Mouse (Mus musculus): ENCODE measurements around the gene Chd5.
A peak's percentile ranks its signal among the peaks of the same experiment; 100 is the strongest.

The Chd5 gene

DNA sequence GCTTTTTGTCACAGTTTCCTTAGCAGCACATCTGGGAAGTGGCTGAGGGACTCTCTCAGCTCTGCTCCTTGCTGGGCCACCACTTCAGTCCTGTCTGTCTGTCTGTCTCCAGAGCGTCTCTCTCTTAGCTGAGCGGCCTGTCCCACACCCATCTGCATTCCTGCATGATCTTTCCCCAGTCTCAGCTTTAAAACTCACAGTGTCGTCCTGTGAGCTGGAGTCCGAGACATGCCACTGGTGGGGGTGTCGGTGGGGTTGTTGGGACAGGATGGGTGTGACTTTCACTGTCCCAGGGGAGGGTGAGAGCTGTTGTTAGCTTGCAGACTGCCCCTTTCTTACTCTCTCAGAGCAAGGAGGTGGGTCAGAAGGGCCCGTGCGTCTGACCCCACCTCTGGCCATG lies 17.2 kb downstream of the Chd5 start:
- no peak for DNase-seq

DNA sequence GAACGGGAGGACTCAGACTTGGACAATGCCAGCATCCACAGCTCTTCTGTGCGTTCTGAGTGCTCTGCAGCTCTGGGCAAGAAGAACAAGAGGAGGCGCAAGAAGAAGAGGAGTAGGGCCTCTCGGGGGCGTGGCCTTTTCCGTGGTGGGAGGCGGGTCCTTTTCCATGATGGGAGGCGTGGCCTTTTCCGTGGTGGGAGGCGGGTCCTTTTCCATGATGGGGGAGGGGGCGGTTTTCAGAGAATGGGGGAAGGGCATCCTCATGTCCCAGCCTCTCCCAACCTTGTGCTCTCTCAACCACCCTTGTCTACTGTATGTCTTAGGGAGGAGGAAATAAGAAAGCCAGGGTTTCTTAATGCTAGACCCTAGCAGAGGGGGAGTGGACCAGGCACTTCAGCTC lies 21.2 kb downstream of the Chd5 start:
- no peak for DNase-seq

DNA sequence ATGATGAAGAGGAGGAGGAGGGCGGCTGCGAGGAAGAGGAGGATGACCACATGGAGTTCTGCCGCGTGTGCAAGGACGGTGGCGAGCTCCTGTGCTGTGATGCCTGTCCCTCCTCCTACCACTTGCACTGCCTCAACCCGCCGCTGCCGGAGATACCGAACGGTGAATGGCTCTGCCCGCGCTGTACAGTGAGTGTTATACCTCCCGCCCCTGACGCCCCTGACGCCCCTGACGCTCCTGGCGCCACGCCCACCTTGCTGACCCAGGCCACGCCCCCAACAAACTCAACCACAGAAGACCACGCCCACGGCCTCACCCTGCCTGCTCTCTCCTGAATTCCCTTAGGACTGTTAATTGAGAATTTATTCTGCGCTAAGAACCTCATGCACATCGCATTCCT lies 22.4 kb downstream of the Chd5 start:
- peak; percentile 45 to 51 for DNase-seq

DNA sequence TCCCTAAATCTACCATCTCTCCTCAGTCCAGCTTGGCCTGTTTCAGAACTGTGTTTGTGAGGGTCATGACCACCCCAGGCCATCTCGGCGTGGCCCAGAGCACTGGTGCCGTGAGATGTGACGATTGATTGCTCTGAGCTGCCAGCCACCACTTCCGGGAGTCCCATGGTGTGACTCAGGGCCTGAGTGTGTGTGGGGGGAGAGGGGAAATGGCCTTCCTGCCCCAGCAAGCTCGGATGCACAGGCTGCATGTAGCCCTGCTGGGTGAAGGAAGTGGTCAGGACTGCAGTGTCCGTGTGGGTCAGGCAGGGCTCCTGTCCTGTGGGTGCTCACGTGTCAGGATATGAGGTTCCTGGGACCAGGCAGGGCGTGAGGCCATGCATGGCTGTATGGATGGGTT lies 23.7 kb downstream of the Chd5 start:
- DNase-seq = no peak

DNA sequence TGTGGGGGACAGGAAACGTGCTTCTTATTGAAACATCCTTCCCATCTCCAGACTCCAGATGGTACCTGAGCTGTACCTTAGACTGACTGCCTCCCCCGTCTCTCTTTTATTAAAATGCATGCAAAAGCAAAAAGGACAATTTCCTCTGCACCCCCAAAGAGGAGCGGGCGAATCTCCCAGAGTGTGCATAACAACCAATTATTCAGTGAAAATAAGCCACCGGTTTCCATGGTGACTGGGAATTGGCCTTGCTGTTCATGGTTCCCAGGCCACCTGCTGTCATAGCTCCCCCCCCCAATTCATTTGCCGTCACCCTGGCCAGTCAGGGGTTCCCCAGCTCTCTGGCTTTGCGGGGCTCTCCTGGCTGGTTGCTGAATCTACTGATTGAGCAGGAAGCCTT lies 26.8 kb downstream of the Chd5 start:
- no peak for DNase-seq

DNA sequence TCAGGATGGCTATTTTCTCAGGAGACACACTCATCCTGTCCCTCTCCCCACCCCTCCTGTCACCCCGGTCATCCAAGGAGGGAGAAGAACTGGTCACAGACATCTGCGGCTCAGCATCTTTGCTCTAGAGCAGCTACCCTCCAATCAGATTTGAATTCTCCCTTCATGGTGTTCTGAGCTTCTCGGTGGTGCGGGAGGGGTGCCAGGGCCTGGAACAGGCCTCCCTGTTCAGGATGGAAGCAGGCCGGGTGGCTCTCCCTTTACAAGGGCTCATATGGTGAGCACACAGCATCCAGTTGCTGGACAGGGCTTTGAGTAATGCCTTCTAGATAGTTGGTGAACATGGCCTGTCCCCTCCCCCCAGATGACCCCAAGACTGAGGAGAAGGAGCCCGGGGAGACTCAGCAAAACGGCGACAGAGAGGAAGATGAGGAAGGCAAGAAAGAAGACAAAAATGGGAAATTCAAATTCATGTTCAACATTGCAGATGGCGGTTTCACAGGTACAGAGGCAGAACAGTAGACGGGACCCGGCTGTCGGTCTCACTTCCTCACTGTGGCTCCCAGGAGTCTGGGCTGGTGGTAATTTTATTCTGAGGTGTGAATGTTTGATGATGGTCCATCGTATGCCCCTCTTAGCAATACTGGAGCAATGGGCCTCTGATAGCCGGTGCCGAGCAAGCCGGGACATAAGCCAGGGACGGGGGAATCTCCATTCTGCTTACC lies 44.2 kb downstream of the Chd5 start:
- no peak for DNase-seq

DNA sequence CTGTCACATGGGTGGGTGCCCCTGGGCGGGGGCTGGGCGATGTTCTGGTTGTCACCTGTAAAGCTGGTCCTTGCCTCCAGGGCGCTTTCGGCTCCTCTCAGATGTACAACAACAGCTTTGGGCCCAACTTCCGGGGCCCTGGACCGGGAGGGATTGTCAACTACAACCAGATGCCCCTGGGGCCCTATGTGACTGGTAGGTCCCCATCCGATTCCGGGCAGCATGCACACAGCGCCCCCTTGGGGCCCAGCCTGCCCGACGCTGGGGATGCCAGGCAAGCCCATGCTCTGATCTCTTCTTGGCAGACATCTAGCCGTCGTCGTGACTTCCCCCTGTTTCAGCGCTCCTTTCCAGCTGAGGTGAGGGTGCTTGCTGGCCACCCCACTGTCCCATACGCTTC lies 47.2 kb downstream of the Chd5 start:
- DNase-seq = peak in 1 of 2 experiments; percentile 34

DNA sequence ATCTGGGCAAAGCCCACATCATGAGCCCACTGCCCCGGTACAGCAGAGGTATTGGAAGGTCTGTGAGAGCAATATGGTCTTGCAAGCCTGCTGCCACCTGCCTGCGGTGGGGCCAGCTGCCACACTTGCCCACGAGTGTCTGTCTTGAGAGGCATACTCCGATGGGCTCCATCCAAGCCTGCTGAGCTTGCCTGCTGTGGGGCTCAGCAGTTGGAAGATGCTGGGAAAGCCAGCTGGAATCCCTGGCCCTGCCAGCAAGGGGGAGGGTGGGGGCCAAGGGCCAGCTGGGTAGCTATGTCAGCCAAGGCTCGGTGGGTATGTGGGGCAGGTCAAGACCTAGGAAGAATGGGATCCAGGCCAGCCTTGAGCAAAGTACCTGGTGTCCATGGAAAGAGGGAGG lies 53.7 kb downstream of the Chd5 start:
- no peak for DNase-seq

DNA sequence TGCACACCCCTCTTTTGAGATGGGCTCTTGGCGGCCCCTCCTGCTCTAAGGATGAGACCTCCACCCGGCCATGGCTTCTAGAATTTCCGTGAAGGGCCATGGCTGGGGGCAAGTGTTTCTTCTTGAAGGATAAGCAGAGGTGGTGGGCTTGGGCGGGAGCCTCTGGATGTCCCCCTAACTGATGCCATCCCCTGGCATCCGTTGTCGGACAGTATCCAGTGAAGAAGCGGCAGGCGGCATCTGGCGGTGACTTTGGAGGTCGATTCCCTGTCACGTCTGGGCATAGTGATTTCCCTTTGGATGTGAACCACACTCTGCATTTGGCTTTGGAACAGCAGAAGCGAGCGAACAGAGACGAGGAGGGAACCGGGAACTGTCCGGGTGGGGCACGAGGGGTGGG lies 54.2 kb downstream of the Chd5 start:
- DNase-seq = no peak

DNA sequence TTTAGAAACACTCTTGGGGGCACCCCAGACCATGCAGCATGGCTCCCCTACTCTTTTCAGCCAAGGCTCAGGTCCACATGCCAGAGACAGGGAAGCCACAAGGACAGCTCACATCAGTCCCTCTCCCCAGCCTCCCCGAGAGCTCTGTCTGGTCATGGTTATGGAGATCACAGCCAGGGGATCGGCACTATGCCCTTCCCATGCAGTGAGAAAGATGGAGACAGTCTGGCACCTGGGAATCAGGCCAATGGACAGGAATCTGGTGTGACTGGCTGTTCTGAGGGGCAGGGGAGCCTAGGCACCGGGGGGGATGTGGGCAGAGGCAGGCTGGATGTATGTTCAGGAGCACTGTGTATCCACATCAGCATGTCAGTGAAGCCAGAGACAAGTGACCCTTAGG lies 60.5 kb downstream of the Chd5 start:
- DNase-seq = no peak

DNA sequence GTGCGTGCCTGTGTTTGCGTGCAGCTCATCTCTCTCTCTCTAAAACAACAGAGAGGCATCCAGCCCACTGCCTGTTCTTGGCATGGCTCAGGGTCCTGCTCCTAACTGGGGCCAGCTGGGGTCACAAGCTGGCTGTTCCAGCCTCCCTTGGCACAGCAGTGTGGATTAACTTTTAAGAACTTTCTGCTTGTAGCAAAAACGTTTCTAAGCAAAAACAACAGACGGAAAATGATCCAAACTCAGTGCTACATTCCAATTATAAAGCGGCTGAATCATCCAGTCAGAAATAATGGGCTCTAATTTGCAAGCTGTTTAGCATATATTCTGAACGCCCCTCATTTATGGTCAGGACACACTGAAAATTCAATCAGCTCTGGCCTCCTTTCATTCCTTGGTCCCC lies 66.7 kb downstream of the Chd5 start:
- no peak for DNase-seq

DNA sequence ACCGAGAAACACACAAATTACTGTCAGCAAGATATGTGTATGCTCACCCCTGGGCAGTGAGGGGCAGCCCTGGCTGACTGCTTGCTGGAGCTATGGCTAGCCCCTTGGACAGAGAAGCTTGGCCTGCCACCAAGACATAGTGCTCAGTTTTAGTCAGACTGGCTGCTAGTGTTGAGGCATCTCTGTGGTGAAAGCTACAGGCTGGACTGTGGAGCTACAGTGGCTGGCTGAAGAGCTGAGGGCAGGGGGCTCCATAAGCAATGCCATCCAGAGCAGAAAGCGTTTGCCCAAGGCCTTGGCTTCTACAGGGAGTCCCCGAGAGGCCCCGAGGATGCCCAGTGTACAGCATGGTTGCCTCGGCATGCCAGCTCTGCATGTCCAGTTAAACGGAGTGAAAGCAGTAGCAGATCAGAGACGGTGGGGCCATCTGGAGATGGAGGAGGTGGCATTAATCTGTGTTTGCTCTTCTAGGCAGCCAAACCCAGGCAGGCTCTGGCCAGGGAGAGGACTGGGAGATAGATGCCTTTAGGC lies 67.3 kb downstream of the Chd5 start:
- no peak for DNase-seq

DNA sequence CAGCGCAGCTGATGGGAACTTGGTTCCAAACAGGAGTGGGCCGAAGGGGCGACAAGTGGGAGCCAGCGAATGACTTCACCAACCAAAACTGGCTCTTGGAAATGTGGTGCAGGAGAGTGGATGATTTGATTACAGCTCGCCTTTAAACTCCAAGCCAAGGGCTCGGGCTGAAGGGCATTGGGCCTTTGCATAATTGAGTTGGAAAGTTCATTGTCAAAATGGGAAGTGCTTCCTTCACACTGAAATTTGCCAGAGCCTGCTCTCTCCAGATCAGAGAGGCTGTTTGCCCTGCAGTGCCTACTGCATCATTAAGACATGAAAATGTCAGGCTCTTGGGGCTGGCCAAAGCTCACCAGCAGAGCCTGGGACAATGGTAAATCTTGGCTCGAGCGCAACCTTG lies 68.1 kb downstream of the Chd5 start:
- no peak for DNase-seq

DNA sequence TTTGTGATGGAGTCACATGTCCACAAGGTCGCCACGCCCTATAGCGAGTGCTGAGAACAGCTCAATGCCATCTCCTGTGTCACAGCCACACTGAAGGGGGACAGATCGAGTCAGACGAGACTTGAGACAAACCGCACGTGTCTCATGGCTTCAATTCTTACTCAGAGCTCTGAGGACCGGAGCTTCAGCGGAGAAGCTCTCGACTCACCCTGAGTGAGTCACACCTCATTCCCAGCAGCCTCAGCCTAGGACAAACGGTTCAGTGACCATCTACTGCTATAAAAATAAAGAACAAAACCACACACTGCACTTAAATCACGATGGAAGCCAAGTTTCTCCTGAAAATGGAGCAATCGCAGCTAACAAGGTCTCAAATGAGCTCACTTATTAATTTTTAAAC lies 72.5 kb downstream of the Chd5 start:
- DNase-seq = no peak

DNA sequence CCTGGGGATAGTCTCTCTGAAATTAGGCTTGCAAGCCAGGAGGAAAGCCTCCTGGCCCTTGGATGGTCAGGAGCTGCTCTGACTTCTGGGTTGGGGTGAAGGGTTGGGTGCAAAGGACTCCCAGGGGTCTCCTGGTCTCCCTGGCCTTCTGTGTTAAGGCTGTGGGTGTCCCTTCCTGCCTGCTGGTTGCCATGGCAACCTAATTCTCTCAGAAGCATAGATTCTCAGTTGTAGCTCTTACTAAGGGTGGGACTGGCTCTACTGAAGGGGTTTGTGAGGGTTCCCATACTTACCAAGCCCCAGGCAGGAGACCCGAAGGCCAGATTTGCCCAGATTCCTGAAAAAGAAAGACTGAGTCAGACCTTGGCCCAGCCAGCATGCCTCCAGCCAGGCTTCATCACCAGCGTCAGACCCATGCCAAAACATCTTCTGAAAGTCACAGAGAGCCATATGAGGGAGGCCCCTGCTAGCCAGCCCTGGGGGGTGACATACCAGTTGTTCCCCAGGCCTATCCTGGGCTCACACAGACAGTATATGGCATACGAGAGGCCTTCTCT lies 74.2 kb downstream of the Chd5 start:
- DNase-seq = no peak

DNA sequence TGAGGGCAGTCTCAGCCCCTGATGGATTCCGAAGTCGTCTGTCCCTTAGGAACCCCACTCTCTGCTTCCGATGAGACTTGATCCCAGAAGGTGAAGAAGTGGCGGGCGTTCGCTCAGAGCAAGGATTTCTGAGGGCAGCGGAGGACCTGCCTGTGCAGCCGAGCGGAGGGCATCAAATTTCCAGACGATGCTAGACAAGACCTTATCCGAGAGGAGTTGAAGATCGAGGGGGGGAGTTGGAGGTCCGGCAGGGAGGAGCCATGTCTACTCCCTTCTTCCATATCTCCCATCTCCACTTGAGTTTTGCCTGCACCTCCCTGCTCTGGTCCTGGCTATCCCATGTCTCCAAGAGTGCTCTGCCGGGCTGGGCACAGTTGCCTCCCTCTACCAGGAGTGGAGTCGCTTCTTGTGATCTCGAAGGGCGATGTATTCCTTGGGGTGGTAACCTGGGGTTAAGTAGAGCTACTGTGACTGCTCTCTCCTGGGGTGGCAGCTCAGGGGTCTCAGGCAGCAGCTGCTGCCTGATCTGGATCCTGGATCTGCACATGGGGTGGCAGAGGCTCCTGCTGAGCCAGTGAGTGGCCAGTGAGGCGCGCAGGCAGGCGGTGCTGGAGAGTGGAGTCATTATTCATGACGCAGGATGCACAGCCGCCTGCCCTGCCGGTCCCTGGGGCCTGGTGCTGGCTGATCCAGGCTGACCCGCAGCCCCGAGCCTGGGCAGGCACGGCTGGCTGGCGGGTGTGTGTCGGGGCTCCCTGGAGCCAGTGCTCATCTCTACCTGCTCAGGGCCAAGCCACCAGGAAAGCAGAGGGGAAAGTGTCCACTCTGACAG lies 80.0 kb downstream of the Chd5 start:
- no peak for DNase-seq

DNA sequence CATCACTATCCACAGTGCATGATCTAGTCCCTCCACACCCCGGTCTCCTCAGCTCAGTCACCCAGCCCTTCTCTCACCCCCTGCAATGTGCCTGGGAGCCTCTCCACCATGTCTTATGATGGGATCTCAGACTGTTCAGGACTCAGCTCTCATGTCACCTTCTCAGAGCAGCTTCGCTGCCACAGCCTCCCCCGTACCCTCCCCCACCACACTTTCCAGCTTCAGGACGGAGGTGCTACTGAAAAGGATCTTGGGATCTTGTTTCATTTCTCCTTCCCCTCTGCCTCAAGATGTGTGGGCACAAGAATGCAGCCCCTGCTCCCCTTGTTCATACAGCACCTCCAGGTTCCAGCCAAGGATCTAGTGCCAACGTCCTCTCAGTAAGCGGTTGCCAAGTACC lies 85.1 kb downstream of the Chd5 start:
- no peak for DNase-seq

DNA sequence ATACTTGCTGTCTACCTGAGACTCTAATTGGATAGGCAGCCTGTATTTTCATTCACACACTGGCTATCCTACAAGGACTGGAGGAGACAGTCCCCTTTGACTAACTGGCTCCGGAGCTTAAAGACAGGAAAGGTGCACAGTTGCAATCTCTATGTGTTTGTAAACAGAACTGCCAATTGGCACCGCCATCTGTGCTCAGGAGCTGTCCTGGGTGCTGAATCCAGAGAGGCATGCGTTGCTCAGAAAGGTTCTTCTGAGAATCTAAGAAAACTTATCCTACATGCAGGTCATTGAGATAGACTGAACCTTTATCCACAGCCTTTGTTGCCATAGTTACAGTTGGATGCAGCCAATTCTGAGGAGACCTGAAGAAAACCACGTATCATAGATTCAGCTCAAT lies 85.9 kb downstream of the Chd5 start:
- DNase-seq = peak in 1 of 2 experiments; percentile 21

DNA sequence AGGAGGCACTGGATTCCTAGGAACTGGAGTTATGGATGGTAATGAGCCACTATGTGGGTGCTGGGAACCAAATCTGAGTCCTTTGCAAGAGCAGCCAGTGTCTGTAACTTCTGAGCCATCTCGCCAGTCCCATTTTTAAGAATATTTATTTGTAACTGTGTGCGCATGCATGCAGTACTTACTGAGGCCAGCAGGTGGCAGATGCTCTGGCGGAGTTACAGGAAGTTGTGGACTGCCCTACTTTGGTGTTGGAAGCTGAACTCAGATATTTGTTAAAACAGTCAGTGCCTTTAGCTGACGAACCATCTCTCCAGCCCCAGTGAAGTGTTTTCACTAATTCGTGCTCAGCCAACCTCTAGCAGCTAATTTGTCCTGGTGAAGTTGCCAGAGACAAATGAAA lies 86.5 kb downstream of the Chd5 start:
- DNase-seq = peak in 1 of 2 experiments; percentile 22

DNA sequence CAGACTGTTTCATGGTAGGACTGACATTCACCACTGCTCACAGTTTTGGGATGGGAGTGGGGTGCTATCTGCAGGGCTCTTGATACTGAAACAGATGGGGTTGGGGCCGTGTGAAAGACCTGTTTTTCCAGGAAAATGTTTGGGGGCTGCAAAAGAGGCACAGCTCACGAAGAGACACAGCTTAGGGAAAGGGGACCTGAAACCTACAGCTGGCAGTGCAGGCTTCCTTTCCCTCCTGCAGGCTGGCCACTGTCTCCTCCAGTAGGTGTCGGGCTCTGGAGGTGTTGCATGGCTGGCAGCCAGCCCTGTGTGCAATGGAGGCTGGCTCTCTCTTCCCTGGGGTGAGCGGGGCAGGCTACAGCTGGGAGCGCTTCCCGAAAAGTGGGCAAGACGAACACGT lies 89.8 kb downstream of the Chd5 start:
- DNase-seq = no peak

DNA sequence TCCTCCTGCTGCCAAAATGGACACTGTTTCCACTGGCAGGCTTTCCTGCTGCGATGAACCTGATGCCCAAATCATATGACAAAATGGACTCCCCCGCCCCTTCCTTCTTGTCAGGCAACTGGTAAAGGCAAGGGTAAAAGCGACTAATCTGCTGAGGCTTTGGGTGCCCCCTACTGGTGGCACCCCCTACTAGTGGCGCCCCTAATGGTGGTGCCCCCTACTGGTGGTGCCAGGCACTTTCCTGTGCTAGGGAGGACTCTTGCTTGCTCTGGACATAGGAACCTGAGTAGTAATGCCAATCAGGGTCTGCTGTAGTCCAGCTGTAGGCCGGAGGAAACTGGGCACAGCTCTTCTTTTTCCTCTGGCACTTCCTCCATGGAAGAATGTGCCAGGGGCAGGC lies 93.9 kb downstream of the Chd5 start:
- DNase-seq = peak in 1 of 2 experiments; percentile 38

DNA sequence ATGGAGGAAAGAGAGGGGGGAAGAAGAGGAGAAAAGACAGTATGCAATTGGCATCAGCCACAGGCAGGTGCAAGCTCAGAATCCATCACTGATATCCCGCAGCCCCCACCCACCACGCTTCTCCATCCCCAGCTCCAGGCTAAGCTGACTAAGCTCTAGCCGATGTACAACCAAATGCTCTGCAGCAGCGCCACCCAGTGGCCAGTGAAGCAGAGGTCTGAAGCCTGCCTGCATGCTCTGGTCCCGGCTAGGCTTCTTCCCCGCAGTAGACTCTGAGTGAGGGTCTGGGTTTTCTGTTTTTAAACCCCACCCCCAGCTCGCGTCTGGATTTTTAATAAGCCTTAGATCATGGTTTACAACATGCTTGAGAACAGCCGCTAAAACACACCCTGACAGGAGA lies 96.4 kb downstream of the Chd5 start:
- peak; percentile 81 to 88 for DNase-seq

DNA sequence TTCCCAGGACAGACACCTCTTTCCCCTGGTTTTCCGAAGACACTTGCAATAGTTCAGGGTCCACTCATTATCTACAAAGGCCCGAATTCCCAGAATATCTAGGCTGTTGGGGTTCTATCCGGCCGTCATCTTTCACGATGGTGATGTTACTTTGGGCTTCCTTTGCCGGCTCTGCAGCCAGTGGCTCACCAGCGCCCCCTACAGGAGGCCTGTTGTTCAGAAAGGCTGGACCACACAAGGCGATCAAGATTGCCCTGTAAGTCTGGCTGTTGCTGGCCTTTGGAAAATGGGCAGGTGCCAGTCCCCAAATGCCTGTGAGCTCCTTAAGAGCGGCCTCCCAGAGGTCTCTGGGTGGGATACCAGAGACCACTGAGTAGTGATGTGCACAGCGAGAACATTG lies 96.8 kb downstream of the Chd5 start:
- DNase-seq = peak; percentile 62 to 79

Data from lung, postnatal 4 days (tissue).